Mouse (Mus musculus) monocyte, adult 2 months (primary cell): Measurements from ENCODE around the gene Adamtsl1.

Experiments used
- DNase-seq, 2 experiments: peaks; one replicate each; pipeline ENCODE4 v3.0.0; 2022; ENCODE audit warnings: low spot score in 2 of 2, low read depth in 1 of 2

The Adamtsl1 gene

GRCm38 (mm10) chr4:86178116-86178515 is 664.1 kb downstream of the Adamtsl1 start:
- DNase-seq, result no peak

GRCm38 (mm10) chr4:86183701-86184173 is 669.8 kb downstream of the Adamtsl1 start:
- DNase-seq, result no peak

DNA sequence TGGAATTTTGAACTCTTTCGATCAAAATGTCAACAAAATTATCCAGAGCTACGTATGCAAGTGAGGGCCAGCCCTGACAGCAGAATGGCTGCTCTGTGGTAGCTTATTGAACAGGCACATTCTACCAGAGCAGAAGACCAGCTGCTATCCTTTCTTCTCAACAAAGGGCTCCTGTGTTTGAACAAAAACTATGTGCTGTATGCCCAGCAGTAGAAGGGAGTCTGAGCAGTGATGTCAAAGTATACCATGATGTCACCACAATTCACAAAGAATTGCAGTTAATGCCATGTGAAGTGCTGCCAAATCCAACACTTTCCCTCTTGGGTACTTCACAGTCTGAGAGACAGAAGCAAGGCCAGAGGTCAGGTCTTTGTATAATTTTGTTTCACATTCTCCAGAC is 675.9 kb downstream of the Adamtsl1 start:
- no peak for DNase-seq

- DNase-seq, result no peak
These were observed 677.2 kb downstream of the Adamtsl1 start for GRCm38 (mm10) chr4:86191195-86191594.

GRCm38 (mm10) chr4:86201766-86202165 is 687.8 kb downstream of the Adamtsl1 start:
- DNase-seq, result no peak

DNA sequence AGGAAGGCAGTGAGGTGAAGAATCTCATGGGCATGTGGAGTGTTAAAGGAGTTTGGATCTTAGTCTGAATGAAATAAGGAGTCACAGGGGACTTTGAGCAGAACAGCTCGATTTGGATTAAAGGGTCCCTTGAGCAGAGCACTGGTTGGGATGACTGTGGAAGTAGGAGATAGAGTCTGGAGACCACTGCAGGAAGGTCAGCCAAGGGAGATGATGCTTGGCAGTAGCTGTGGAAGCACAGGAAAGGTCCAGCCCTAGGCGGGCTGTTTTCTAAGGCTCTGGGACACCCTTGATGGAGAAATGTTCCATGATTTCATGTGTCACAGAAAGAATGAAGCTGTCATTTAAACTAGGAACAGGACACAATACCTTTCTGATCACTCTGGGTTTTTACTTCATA is 689.3 kb downstream of the Adamtsl1 start:
- DNase-seq, result no peak

DNA sequence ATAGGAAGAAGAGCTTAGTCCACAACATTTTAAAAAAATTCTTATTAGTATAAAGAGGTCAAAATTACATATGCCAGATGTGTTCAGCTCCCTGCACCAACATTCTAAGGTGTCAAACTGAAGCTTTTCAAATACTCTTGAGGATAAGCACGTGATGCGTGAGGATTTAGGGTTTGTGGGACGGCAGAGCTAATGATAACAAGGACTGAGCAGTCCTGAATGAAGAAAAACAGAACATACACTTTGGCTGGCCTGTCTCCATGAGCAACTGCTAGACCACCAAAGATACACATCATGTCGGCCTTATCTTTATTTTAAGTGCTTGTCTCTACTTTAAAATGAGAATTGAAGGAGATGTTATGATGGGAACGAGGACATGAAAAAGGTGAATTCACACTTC is 710.9 kb downstream of the Adamtsl1 start:
- no peak for DNase-seq

DNA sequence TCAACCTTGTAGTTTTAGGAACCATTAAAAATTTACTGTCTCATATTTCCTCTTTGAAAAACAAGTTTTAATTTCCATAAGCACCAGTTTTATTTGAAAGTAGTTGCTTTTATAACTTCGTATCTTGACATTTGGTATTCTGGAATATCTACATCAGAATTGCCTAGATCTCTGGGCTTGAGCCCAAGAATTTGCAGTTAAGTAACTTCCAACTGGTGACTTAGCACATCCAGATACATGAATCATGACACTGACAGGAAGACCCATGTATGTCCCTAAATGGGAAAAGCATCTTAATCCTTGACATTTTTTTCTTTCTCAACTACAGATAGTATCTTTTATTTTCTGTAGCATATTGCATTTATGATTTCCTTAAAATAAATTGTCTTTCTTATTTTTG is 713.1 kb downstream of the Adamtsl1 start:
- no peak for DNase-seq

- no peak for DNase-seq
These were observed 719.2 kb downstream of the Adamtsl1 start for GRCm38 (mm10) chr4:86233197-86233596.

DNA sequence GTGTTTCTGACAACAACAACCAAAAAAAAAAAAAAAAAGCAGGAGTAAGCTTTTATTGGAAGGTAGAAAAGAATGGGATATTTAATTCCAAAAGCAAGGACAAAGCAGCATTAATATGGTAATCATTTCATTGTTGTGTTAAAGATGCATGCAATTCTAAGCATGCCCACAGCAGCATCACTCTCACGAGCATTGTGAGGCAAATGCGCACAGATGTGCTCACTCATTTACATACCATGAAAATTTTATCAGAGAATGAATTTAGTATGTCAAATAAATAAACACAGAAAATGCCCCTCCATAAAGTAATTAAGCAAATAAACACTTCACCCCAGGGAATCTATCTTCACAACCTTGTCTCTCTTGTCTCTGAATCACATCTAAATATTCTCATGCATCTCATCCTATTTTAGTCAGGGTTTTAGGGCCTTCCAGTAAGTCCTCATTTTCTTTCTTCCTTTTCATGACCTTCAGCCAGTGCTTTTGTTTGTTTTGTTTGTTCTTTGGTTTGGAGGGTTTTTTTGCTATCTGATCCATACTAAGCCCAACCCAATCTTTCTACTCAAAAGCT is 728.0 kb downstream of the Adamtsl1 start:
- DNase-seq, result no peak

GRCm38 (mm10) chr4:86270085-86270484 is 756.1 kb downstream of the Adamtsl1 start:
- no peak for DNase-seq

GRCm38 (mm10) chr4:86273703-86274355 is 759.9 kb downstream of the Adamtsl1 start:
- DNase-seq, result no peak

GRCm38 (mm10) chr4:86274663-86275062 is 760.7 kb downstream of the Adamtsl1 start:
- DNase-seq, result no peak

GRCm38 (mm10) chr4:86276021-86276813 is 762.2 kb downstream of the Adamtsl1 start:
- DNase-seq, result no peak

- no peak for DNase-seq
These were observed 764.6 kb downstream of the Adamtsl1 start for GRCm38 (mm10) chr4:86278546-86278945.

- no peak for DNase-seq
These were observed 772.6 kb downstream of the Adamtsl1 start for GRCm38 (mm10) chr4:86286572-86286971.

DNA sequence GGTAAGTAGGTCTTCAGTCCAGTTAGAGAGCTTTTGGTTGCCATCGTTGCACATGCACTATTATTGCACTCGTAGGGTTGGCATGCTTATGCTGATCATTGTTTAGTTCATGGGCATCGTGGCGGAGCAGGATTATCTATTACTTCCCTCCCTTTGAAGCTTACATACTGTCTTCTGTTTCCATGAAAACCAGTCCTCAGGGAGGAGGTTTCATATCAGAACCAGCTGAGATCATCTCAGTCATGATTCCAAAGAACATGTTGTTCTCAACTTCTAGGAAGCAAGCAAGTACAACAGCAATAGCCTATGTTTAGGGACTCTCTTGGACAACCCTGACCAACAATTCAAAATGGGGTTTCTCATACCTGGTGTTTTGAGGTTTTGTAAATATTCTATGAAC is 774.3 kb downstream of the Adamtsl1 start:
- DNase-seq, result no peak

DNA sequence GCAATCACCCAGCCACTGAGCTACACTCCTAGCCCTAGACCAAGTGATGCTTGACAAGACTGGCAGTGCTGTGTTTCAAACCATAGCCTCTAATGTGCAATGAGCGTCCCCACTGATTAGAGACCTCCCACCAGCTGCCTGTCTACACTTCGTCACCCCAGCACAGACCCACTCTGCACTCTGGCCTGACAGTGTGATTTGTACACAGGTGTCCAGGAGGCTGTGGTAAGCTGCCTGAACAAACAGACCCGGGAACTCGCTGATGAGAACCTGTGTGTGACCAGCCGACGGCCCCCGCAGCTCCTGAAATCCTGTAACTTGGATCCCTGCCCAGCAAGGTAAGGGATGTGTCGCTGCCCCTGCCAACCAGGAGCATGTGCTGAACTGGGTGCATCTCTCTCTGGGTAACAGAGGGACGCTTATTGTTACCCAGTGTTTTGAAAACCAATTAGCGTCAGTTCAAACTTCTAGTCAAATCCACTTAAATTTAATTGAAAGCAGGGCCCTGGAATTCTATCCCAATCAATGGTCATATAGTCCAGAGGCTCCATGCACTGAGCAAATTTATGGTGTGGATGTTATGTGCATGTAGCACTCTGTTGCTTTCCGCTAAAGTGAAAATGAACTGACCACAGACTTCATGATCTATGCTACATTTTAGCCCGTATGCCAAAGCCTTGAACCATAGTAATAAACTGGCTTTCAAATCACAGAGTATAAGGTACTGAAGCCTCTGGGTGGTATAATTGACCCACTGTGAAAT is 775.7 kb downstream of the Adamtsl1 start:
- DNase-seq, result no peak

DNA sequence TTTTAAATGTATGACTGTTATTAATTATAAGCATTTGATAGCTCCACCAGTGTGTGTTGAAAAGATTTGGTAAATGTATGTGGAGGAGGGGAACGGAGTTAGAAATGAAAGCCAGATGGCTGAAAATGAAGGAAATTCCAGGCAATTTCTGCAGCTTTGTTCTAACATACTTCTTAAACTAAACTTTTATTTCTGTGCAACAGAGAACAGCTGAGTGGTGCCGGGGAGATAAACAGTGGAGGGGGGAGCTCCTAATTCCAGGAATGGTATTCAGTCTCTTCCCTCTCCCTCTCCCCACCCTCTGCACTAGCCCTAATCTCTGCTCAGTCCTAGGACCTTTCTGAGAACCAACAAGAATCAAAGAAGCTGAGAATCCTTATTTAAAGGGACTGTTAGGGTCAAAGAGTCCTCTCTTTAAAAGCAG is 780.9 kb downstream of the Adamtsl1 start:
- no peak for DNase-seq

DNA sequence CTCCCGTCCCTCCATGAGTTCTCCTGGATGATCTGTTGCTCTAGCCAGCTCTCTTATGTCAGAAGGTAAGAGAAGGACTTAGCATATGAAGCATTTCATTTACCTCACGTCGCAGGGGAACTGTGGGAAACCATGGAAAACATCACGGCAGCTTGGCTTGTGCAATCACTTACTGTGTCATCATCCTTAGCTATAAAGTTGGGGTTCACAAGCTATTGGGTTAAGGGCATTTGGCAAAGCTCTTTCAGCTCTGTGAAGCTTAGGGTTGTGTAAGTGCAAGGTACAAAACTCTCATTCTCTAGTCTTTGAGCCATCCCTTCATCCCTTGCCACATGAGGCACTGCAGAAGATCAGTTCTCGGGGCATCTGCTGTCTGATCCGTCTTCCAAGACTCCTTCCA is 787.5 kb downstream of the Adamtsl1 start:
- no peak for DNase-seq

DNA sequence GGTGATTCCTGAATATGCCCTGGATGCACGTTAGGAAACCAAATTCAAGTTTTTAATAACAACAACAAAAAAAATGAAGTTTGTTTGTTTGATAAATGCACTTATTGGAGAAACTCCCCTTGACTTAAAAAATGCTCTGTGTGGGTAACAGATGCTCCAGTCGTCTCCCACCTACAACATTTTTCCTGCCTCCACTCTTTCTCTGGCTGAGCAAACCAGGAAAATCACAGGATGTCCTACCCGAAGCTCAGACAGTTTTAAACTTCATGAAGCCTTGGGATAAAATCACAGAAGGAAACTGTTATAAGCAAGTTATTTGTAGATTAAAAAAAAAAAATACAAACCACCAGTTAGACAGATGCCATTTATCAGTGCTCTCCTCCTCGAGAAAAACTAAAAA is 788.1 kb downstream of the Adamtsl1 start:
- no peak for DNase-seq
